Mouse (Mus musculus): ENCODE results near the gene Ets2.

GRCm38 (mm10) chr16:95759988-95760391 is 58.1 kb downstream of the Ets2 start:
- TF ChIP-seq FLI1 (IDR thresholded peaks at IDR 0.05; ENCODE audit: low read length) (no peak), GATA1 (IDR thresholded peaks at IDR 0.05; ENCODE audit: borderline replicate concordance, low read length) (no peak)
